Mouse (Mus musculus) CH12.LX (cell line): Measurements from ENCODE around the gene Sesn2. TPM values are rescaled to one million over a fixed set of nuclear protein-coding genes. Genes with fewer than 3 reads are reported as not detected.
"Not testable (repeated sequence)": the region's sequence is repeated elsewhere in the genome, so short reads cannot be mapped to it uniquely, and the experiment has no call there.

Experiments used
- DNase-seq: peaks from one replicate; pipeline ENCODE4 v3.0.0-alpha.2; 2013; ENCODE audit errors: extremely low read depth
- H3K27ac ChIP-seq: 2 replicates; pipeline ENCODE4 v1.5.1; 2012; ENCODE audit warnings: low read depth, mild to moderate bottlenecking, control low read depth, moderate library complexity; ENCODE audit not compliant: insufficient read depth
- H3K27me3 ChIP-seq: replicated peaks from 2 replicates; pipeline ENCODE3; 2012; ENCODE audit warnings: inconsistent platforms
- H3K36me3 ChIP-seq, 2 experiments: replicated peaks in 1 of 2; 2 replicates each; pipeline versions ENCODE3 to v1.6.1; 2012; ENCODE audit warnings: inconsistent platforms in 1 of 2, low read length in 1 of 2, mild to moderate bottlenecking in 1 of 2, mixed read lengths in 1 of 2, moderate library complexity in 1 of 2; ENCODE audit not compliant: control insufficient read depth in 1 of 2, insufficient read depth in 1 of 2
- H3K4me1 ChIP-seq, 2 experiments: 2 replicates each; pipeline ENCODE4 v1.6.1; 2012; ENCODE audit warnings: inconsistent platforms in 1 of 2, moderate library complexity in 1 of 2; ENCODE audit not compliant: insufficient read depth in 2 of 2, control insufficient read depth in 1 of 2
- H3K4me2 ChIP-seq: 2 replicates; pipeline ENCODE4 v1.6.1; 2012; ENCODE audit warnings: low read depth, mild to moderate bottlenecking, control low read depth; ENCODE audit not compliant: poor library complexity, insufficient read depth, severe bottlenecking
- H3K4me3 ChIP-seq, 3 experiments: fragments of 150-350 bp in 1 of 3; sonication (generic) in 1 of 3; replicated peaks in 1 of 3; 2 replicates each; pipeline versions ENCODE3 to v1.5.1; 2011 to 2012; ENCODE audit warnings: low read depth in 2 of 3, low read length in 2 of 3, mild to moderate bottlenecking in 2 of 3, moderate library complexity in 2 of 3, control low read depth in 1 of 3, improper control_type of control experiment in 1 of 3, inconsistent platforms in 1 of 3, mixed read lengths in 1 of 3; ENCODE audit not compliant: poor library complexity in 1 of 3
- H3K79me2 ChIP-seq: replicated peaks from 2 replicates; pipeline ENCODE4 v1.6.1; 2012; ENCODE audit warnings: mild to moderate bottlenecking, moderate library complexity; ENCODE audit not compliant: control insufficient read depth, poor library complexity, insufficient read depth, severe bottlenecking; ENCODE audit errors: extremely low read depth
- H3K9ac ChIP-seq: 2 replicates; pipeline ENCODE4 v1.6.1; 2012; ENCODE audit warnings: low read depth, mild to moderate bottlenecking, control low read depth, moderate library complexity; ENCODE audit not compliant: insufficient read depth
- H3K9me3 ChIP-seq: replicated peaks from 2 replicates; pipeline ENCODE3; 2012; ENCODE audit warnings: low read length, inconsistent platforms, mixed read lengths
- CHD2 ChIP-seq: IDR thresholded peaks from 2 replicates; pipeline ENCODE4 v1.6.1; 2011; ENCODE audit warnings: low read length, improper control_type of control experiment
- HCFC1 ChIP-seq: IDR thresholded peaks from 2 replicates; pipeline ENCODE4 v1.6.1; 2012; ENCODE audit warnings: low read depth, mild to moderate bottlenecking, inconsistent platforms, low read length, improper control_type of control experiment
- JUN ChIP-seq: IDR thresholded peaks from 2 replicates; pipeline ENCODE4 v1.6.1; 2011; ENCODE audit warnings: low read depth, mild to moderate bottlenecking, low read length, improper control_type of control experiment, moderate library complexity; ENCODE audit not compliant: insufficient read depth
- JUND ChIP-seq: conservative IDR thresholded peaks from 2 replicates; pipeline ENCODE4 v1.6.1; 2011; ENCODE audit warnings: low read depth, low read length, improper control_type of control experiment
- KAT2A ChIP-seq: IDR thresholded peaks from 2 replicates; pipeline ENCODE4 v1.6.1; 2012; ENCODE audit warnings: low read length, improper control_type of control experiment, inconsistent platforms; ENCODE audit not compliant: insufficient replicate concordance
- MAX ChIP-seq: IDR thresholded peaks from 2 replicates; pipeline ENCODE4 v1.6.1; 2011; ENCODE audit warnings: low read length, improper control_type of control experiment
- MAZ ChIP-seq: IDR thresholded peaks from 2 replicates; pipeline ENCODE4 v1.6.1; 2012; ENCODE audit warnings: low read depth, mild to moderate bottlenecking, inconsistent platforms, low read length, improper control_type of control experiment, moderate library complexity
- MEF2A ChIP-seq: IDR thresholded peaks from 2 replicates; pipeline ENCODE4 v1.6.1; 2014; ENCODE audit warnings: low read depth, mild to moderate bottlenecking, inconsistent platforms, low read length, improper control_type of control experiment, borderline replicate concordance
- MXI1 ChIP-seq: IDR thresholded peaks from 2 replicates; pipeline ENCODE4 v1.6.1; 2011; ENCODE audit warnings: mild to moderate bottlenecking, low read depth, low read length, improper control_type of control experiment
- NELFE ChIP-seq: IDR thresholded peaks from 2 replicates; pipeline ENCODE4 v1.6.1; 2011; ENCODE audit warnings: low read depth, low read length, improper control_type of control experiment
- POLR2A ChIP-seq: IDR thresholded peaks from 2 replicates; pipeline ENCODE4 v1.6.1; 2011; ENCODE audit warnings: low read depth, mild to moderate bottlenecking, improper control_type of control experiment, low read length
- POLR2AphosphoS2 ChIP-seq: IDR thresholded peaks from 2 replicates; pipeline ENCODE4 v1.6.1; 2011; ENCODE audit warnings: low read depth, low read length, improper control_type of control experiment
- RCOR1 ChIP-seq: conservative IDR thresholded peaks from 2 replicates; pipeline ENCODE4 v1.6.1; 2012; ENCODE audit warnings: low read depth, mild to moderate bottlenecking, inconsistent platforms, low read length, improper control_type of control experiment
- USF2 ChIP-seq: conservative IDR thresholded peaks from 2 replicates; pipeline ENCODE4 v1.6.1; 2011; ENCODE audit warnings: low read depth, low read length, improper control_type of control experiment
- ZC3H11A ChIP-seq: IDR thresholded peaks from 2 replicates; pipeline ENCODE4 v1.6.1; 2012; ENCODE audit warnings: low read depth, mild to moderate bottlenecking, inconsistent platforms, low read length, improper control_type of control experiment
- ZMIZ1 ChIP-seq: IDR thresholded peaks from 2 replicates; pipeline ENCODE4 v1.6.1; 2012; ENCODE audit warnings: low read depth, mild to moderate bottlenecking, inconsistent platforms, low read length, improper control_type of control experiment
- dilution Hi-C: fragments of 300-500 bp; cut with MboI; formaldehyde crosslinking; loops from 2 replicates; pipeline ENCODE4 v1.14.3; 2020; ENCODE audit warnings: low sequenced_read_pairs; ENCODE audit not compliant: extremely low pct_unique_long_range_greater_than_20kb, extremely low pct_ligation_motif_present
- in situ Hi-C: fragments of 300-500 bp; cut with MboI; formaldehyde crosslinking; loops from 3 replicates; pipeline ENCODE4 v1.14.3; 2019; ENCODE audit warnings: low sequenced_read_pairs, low pct_ligation_motif_present, low pct_unique_long_range_greater_than_20kb, mixed read lengths
- polyA plus RNA-seq: library from polyadenylated mRNA; unstranded; fragments of >175 nt; gene quantifications from 2 replicates; pipeline ENCODE4 v1.2.1, GENCODE M21; 2012; ENCODE audit warnings: low read depth; ENCODE audit not compliant: insufficient read length
- total RNA-seq, 2 experiments: library from RNA; depleted of rRNA; stranded (reverse); fragments of 300-350 nt in 1 of 2; fragments of >200 nt in 1 of 2; gene quantifications; 2 replicates each; pipeline ENCODE4 v1.2.3; 2012 to 2014

The Sesn2 gene
- total and polyA plus RNA-seq, 3 experiments = 35.6 to 68.1 (median 40.1) TPM

- Histone ChIP-seq H3K4me1 (peaks cover 0 to 5% of the 10 kb centered on the region in 2 experiments; a peak in 1 of 4 replicates), H3K9me3 (no peaks in the 10 kb centered on the region), H3K4me3 (no peak overlapping the region), H3K4me2 (no peak overlapping the region), H3K79me2 (no peaks in the 10 kb centered on the region), H3K36me3 (no peaks in the 10 kb centered on the region), H3K27me3 (no peaks in the 10 kb centered on the region), H3K27ac (no peak overlapping the region), H3K9ac (no peak overlapping the region)
- no peak for DNase-seq
- TF ChIP-seq POLR2AphosphoS2 = no peak
- TF ChIP-seq NELFE = no peak
- TF ChIP-seq RCOR1 = no peak
- no peak for TF ChIP-seq MXI1
- no peak for TF ChIP-seq KAT2A
- no peak for TF ChIP-seq ZC3H11A
- no peak for TF ChIP-seq JUN
- in situ Hi-C loops = no loop called here
- dilution Hi-C loops = no loop called here
Observed at GRCm38 (mm10) chr4:132484820-132485219, 25.5 kb downstream of the Sesn2 start.

GRCm38 (mm10) chr4:132484231-132484630 is 26.1 kb downstream of the Sesn2 start:
- dilution Hi-C loops = no loop called here
- Histone ChIP-seq H3K79me2 (no peaks in the 10 kb centered on the region), H3K4me2 (no peak overlapping the region), H3K9me3 (no peaks in the 10 kb centered on the region), H3K4me1 (peaks cover 0 to 5% of the 10 kb centered on the region in 2 experiments; a peak in 1 of 4 replicates), H3K27ac (no peak overlapping the region), H3K9ac (no peak overlapping the region), H3K4me3 (no peak overlapping the region), H3K27me3 (no peaks in the 10 kb centered on the region), H3K36me3 (no peaks in the 10 kb centered on the region)
- no peak for DNase-seq
- TF ChIP-seq MXI1 (no peak), POLR2AphosphoS2 (no peak), JUN (no peak), USF2 (no peak), JUND (no peak), RCOR1 (no peak)
- in situ Hi-C loops = no loop called here

DNA sequence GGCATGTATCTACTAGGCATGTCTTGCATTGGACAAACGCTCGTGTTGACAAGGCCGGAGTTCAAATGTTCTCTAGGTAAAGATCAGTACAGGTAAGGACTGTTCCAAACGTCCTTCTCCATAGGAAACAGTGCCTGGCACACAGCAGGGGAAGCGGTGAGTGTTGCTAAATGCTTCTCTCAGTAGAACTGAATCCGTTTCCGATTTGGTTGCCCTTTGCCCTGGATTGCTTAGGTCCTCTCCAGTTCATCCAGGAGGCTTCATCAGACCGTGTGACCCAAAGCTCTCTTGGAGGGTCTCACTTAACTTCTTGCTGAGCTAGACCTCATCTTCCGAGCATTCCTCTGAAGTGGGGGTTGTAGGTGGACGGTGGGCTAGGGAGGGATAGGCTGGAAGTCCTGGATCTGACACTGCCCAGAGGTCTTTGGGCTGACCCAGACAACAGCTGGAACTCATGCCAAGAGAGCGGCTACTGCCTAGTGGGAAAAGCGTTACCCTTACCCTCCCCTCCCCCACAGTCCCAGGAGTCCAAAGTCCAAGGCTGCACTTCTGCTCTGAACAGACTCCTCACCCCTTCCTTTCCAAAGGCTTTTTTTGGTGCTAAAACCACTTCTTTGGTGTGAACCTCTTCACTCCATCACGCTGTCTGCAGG is 27.2 kb downstream of the Sesn2 start:
- dilution Hi-C loops (no loop called here), in situ Hi-C loops (no loop called here)
- TF ChIP-seq POLR2A (no peak), USF2 (no peak), MEF2A (no peak), MAX (no peak), CHD2 (no peak), HCFC1 (no peak), ZMIZ1 (no peak), MAZ (no peak), JUN (no peak), RCOR1 (no peak), ZC3H11A (no peak), KAT2A (no peak)
- Histone ChIP-seq H3K4me1 (peaks cover 0 to 5% of the 10 kb centered on the region in 2 experiments; a peak in 1 of 4 replicates), H3K9ac (no peak overlapping the region), H3K4me3 (no peak overlapping the region), H3K36me3 (no peaks in the 10 kb centered on the region), H3K27me3 (no peaks in the 10 kb centered on the region), H3K9me3 (no peaks in the 10 kb centered on the region), H3K4me2 (no peak overlapping the region), H3K79me2 (no peaks in the 10 kb centered on the region), H3K27ac (no peak overlapping the region)
- no peak for DNase-seq

- H3K4me2 ChIP-seq, DNase-seq, H3K9ac ChIP-seq, H3K27me3 ChIP-seq, dilution Hi-C loops, H3K4me1 ChIP-seq, H3K79me2 ChIP-seq, H3K27ac ChIP-seq, H3K9me3 ChIP-seq, H3K4me3 ChIP-seq, H3K36me3 ChIP-seq, in situ Hi-C loops: not testable (repeated sequence)
Observed at GRCm38 (mm10) chr4:132482104-132482503, 28.2 kb downstream of the Sesn2 start.
